Mouse (Mus musculus) CH12.LX (cell line): ENCODE measurements at regions not wholly inside any gene's neighbourhood (a gene's known extent, or its start where the extent isn't known, plus 50 kb on each side); places are given as distances from the start of the nearest gene placed in this dataset.

Experiments
- DNase-seq: peaks from one replicate; pipeline ENCODE4 v3.0.0-alpha.2; 2013; ENCODE audit errors: extremely low read depth
- H3K27ac ChIP-seq: 2 replicates; pipeline ENCODE4 v1.5.1; 2012; ENCODE audit warnings: low read depth, mild to moderate bottlenecking, control low read depth, moderate library complexity; ENCODE audit not compliant: insufficient read depth
- H3K27me3 ChIP-seq: replicated peaks from 2 replicates; pipeline ENCODE3; 2012; ENCODE audit warnings: inconsistent platforms
- H3K36me3 ChIP-seq, 2 experiments: replicated peaks in 1 of 2; 2 replicates each; pipeline versions ENCODE3 to v1.6.1; 2012; ENCODE audit warnings: inconsistent platforms in 1 of 2, low read length in 1 of 2, mild to moderate bottlenecking in 1 of 2, mixed read lengths in 1 of 2, moderate library complexity in 1 of 2; ENCODE audit not compliant: control insufficient read depth in 1 of 2, insufficient read depth in 1 of 2
- H3K4me1 ChIP-seq, 2 experiments: 2 replicates each; pipeline ENCODE4 v1.6.1; 2012; ENCODE audit warnings: inconsistent platforms in 1 of 2, moderate library complexity in 1 of 2; ENCODE audit not compliant: insufficient read depth in 2 of 2, control insufficient read depth in 1 of 2
- H3K4me2 ChIP-seq: 2 replicates; pipeline ENCODE4 v1.6.1; 2012; ENCODE audit warnings: low read depth, mild to moderate bottlenecking, control low read depth; ENCODE audit not compliant: poor library complexity, insufficient read depth, severe bottlenecking
- H3K4me3 ChIP-seq, 3 experiments: fragments of 150-350 bp in 1 of 3; sonication (generic) in 1 of 3; replicated peaks in 1 of 3; 2 replicates each; pipeline versions ENCODE3 to v1.5.1; 2011 to 2012; ENCODE audit warnings: low read depth in 2 of 3, low read length in 2 of 3, mild to moderate bottlenecking in 2 of 3, moderate library complexity in 2 of 3, control low read depth in 1 of 3, improper control_type of control experiment in 1 of 3, inconsistent platforms in 1 of 3, mixed read lengths in 1 of 3; ENCODE audit not compliant: poor library complexity in 1 of 3
- H3K79me2 ChIP-seq: replicated peaks from 2 replicates; pipeline ENCODE4 v1.6.1; 2012; ENCODE audit warnings: mild to moderate bottlenecking, moderate library complexity; ENCODE audit not compliant: control insufficient read depth, poor library complexity, insufficient read depth, severe bottlenecking; ENCODE audit errors: extremely low read depth
- H3K9ac ChIP-seq: 2 replicates; pipeline ENCODE4 v1.6.1; 2012; ENCODE audit warnings: low read depth, mild to moderate bottlenecking, control low read depth, moderate library complexity; ENCODE audit not compliant: insufficient read depth
- H3K9me3 ChIP-seq: replicated peaks from 2 replicates; pipeline ENCODE3; 2012; ENCODE audit warnings: low read length, inconsistent platforms, mixed read lengths
- BHLHE40 ChIP-seq: IDR thresholded peaks from 2 replicates; pipeline ENCODE4 v1.6.1; 2011; ENCODE audit warnings: mild to moderate bottlenecking, low read depth, low read length, improper control_type of control experiment
- CHD1 ChIP-seq: IDR thresholded peaks from 2 replicates; pipeline ENCODE4 v1.6.1; 2012; ENCODE audit warnings: low read depth, low read length, improper control_type of control experiment, inconsistent platforms
- CHD2 ChIP-seq: IDR thresholded peaks from 2 replicates; pipeline ENCODE4 v1.6.1; 2011; ENCODE audit warnings: low read length, improper control_type of control experiment
- ELF1 ChIP-seq: IDR thresholded peaks from 2 replicates; pipeline ENCODE4 v1.6.1; 2014; ENCODE audit warnings: low read depth, mild to moderate bottlenecking, inconsistent platforms, low read length, improper control_type of control experiment
- EP300 ChIP-seq: IDR thresholded peaks from 2 replicates; pipeline ENCODE4 v1.6.1; 2011; ENCODE audit warnings: low read length, improper control_type of control experiment
- GABPA ChIP-seq: IDR thresholded peaks from 2 replicates; pipeline ENCODE4 v1.6.1; 2012; ENCODE audit warnings: low read depth, low read length, improper control_type of control experiment, inconsistent platforms; ENCODE audit not compliant: insufficient replicate concordance
- IRF4 ChIP-seq: IDR thresholded peaks from 2 replicates; pipeline ENCODE4 v1.6.1; 2014; ENCODE audit warnings: low read depth, mild to moderate bottlenecking, inconsistent platforms, low read length, improper control_type of control experiment
- KAT2A ChIP-seq: IDR thresholded peaks from 2 replicates; pipeline ENCODE4 v1.6.1; 2012; ENCODE audit warnings: low read length, improper control_type of control experiment, inconsistent platforms; ENCODE audit not compliant: insufficient replicate concordance
- MEF2A ChIP-seq: IDR thresholded peaks from 2 replicates; pipeline ENCODE4 v1.6.1; 2014; ENCODE audit warnings: low read depth, mild to moderate bottlenecking, inconsistent platforms, low read length, improper control_type of control experiment, borderline replicate concordance
- MYC ChIP-seq: IDR thresholded peaks from 2 replicates; pipeline ENCODE4 v1.6.1; 2011; ENCODE audit warnings: low read depth, mild to moderate bottlenecking, improper control_type of control experiment, low read length
- NRF1 ChIP-seq: IDR thresholded peaks from 2 replicates; pipeline ENCODE4 v1.6.1; 2014; ENCODE audit warnings: low read depth, mild to moderate bottlenecking, inconsistent platforms, low read length, improper control_type of control experiment, moderate library complexity
- PAX5 ChIP-seq: IDR thresholded peaks from 2 replicates; pipeline ENCODE4 v1.6.1; 2012; ENCODE audit warnings: low read length, inconsistent platforms, mixed read lengths
- POLR2AphosphoS2 ChIP-seq: IDR thresholded peaks from 2 replicates; pipeline ENCODE4 v1.6.1; 2011; ENCODE audit warnings: low read depth, low read length, improper control_type of control experiment
- SIN3A ChIP-seq: IDR thresholded peaks from 2 replicates; pipeline ENCODE4 v1.6.1; 2012; ENCODE audit warnings: low read length, improper control_type of control experiment, inconsistent platforms
- TBP ChIP-seq: conservative IDR thresholded peaks from 2 replicates; pipeline ENCODE4 v1.6.1; 2011; ENCODE audit warnings: low read depth, low read length, improper control_type of control experiment
- TCF12 ChIP-seq: IDR thresholded peaks from 2 replicates; pipeline ENCODE4 v1.6.1; 2014; ENCODE audit warnings: low read depth, mild to moderate bottlenecking, inconsistent platforms, low read length, improper control_type of control experiment
- USF2 ChIP-seq: conservative IDR thresholded peaks from 2 replicates; pipeline ENCODE4 v1.6.1; 2011; ENCODE audit warnings: low read depth, low read length, improper control_type of control experiment
- ZC3H11A ChIP-seq: IDR thresholded peaks from 2 replicates; pipeline ENCODE4 v1.6.1; 2012; ENCODE audit warnings: low read depth, mild to moderate bottlenecking, inconsistent platforms, low read length, improper control_type of control experiment
- dilution Hi-C: fragments of 300-500 bp; cut with MboI; formaldehyde crosslinking; loops from 2 replicates; pipeline ENCODE4 v1.14.3; 2020; ENCODE audit warnings: low sequenced_read_pairs; ENCODE audit not compliant: extremely low pct_unique_long_range_greater_than_20kb, extremely low pct_ligation_motif_present
- in situ Hi-C: fragments of 300-500 bp; cut with MboI; formaldehyde crosslinking; loops from 3 replicates; pipeline ENCODE4 v1.14.3; 2019; ENCODE audit warnings: low sequenced_read_pairs, low pct_ligation_motif_present, low pct_unique_long_range_greater_than_20kb, mixed read lengths

GRCm38 (mm10) chr3:38572159-38572558 is 87.5 kb upstream of the Ankrd50 start:
- H3K9me3 ChIP-seq: peaks cover 2% of the 10 kb centered on the region
- H3K36me3 ChIP-seq: no peaks in the 10 kb centered on the region
- DNase-seq: no peak
- peaks cover 15 to 47% of the 10 kb centered on the region in 2 experiments for H3K4me1 ChIP-seq
- H3K4me3 ChIP-seq: no peak overlapping the region
- TF ChIP-seq MEF2A (no peak), GABPA (no peak), ZC3H11A (no peak)
- no peaks in the 10 kb centered on the region for H3K79me2 ChIP-seq
- dilution Hi-C loops: no loop called here
- no peak overlapping the region for H3K9ac ChIP-seq
- H3K27ac ChIP-seq: no peak overlapping the region
- no peak overlapping the region for H3K4me2 ChIP-seq
- in situ Hi-C loops: no loop called here
- H3K27me3 ChIP-seq: no peaks in the 10 kb centered on the region

GRCm38 (mm10) chr3:38571224-38571623 is 86.6 kb upstream of the Ankrd50 start:
- no peaks in the 10 kb centered on the region for H3K27me3 ChIP-seq
- H3K36me3 ChIP-seq: no peaks in the 10 kb centered on the region
- no peaks in the 10 kb centered on the region for H3K79me2 ChIP-seq
- H3K4me2 ChIP-seq: peak overlapping the region; percentile 27; the same call in 1 of the 2 replicates
- H3K4me1 ChIP-seq: peaks cover 15 to 51% of the 10 kb centered on the region in 2 experiments
- peaks cover 2% of the 10 kb centered on the region for H3K9me3 ChIP-seq
- no peak overlapping the region for H3K4me3 ChIP-seq
- H3K9ac ChIP-seq: peak overlapping the region; percentile 49
- TF ChIP-seq CHD1 (no peak), TBP (0 out of 2 replicates have a peak, but pooled peaks have one; percentile 35), NRF1 (no peak), PAX5 (no peak), USF2 (no peak), MEF2A (peak; percentile 40; the same call in 1 of the 2 replicates), POLR2AphosphoS2 (no peak), KAT2A (no peak), TCF12 (peak; percentile 61; the same call in 1 of the 2 replicates), IRF4 (peak; percentile 70), ELF1 (no peak), EP300 (peak; percentile 78), GABPA (no peak), CHD2 (no peak), BHLHE40 (no peak), MYC (no peak), SIN3A (no peak)
- TF ChIP-seq, all 38 proteins: peak for 5
- DNase-seq: peak; percentile 76
- H3K27ac ChIP-seq: peak overlapping the region; percentile 78
- in situ Hi-C loops (no loop called here), dilution Hi-C loops (no loop called here)
